Mouse (Mus musculus) cerebellum, adult 18-20 months (tissue): Measurements from ENCODE around the gene Ano5.
A peak's percentile ranks its signal among the peaks of the same experiment; 100 is the strongest.

ENCODE experiments used
- DNase-seq, 2 experiments: peaks; one replicate each; pipeline ENCODE4 v3.0.0; 2021

Ano5 gene

GRCm38 (mm10) chr7:51510671-51511651 lies at the start of gene Ano5:
Gene Ano5, plus strand, starts transcription at chr7:51511029.
- DNase-seq: peak; percentile 78 to 82

GRCm38 (mm10) chr7:51499396-51499795 lies 11.4 kb upstream of the Ano5 start:
- DNase-seq: peak in 1 of 2 experiments; percentile 7

- DNase-seq: no peak
Measured at GRCm38 (mm10) chr7:51503940-51504339, 6.9 kb upstream of the Ano5 start.

- DNase-seq: peak in 1 of 2 experiments; percentile 9
Measured at GRCm38 (mm10) chr7:51510147-51510546, 682 bp upstream of the Ano5 start.

- no peak for DNase-seq
Measured at GRCm38 (mm10) chr7:51539344-51539743, 28.5 kb downstream of the Ano5 start.

- DNase-seq: peak; percentile 39 to 43
Measured at GRCm38 (mm10) chr7:51540736-51541135, 29.9 kb downstream of the Ano5 start.

GRCm38 (mm10) chr7:51600021-51600420 lies 89.2 kb downstream of the Ano5 start:
- no peak for DNase-seq

GRCm38 (mm10) chr7:51603741-51604140 lies 92.9 kb downstream of the Ano5 start:
- no peak for DNase-seq

GRCm38 (mm10) chr7:51614404-51614803 lies 103.6 kb downstream of the Ano5 start:
- no peak for DNase-seq

- no peak for DNase-seq
Measured at GRCm38 (mm10) chr7:51617941-51618340, 107.1 kb downstream of the Ano5 start.

- no peak for DNase-seq
Measured at GRCm38 (mm10) chr7:51618412-51618811, 107.6 kb downstream of the Ano5 start.

GRCm38 (mm10) chr7:51619977-51620376 lies 109.1 kb downstream of the Ano5 start:
- no peak for DNase-seq

GRCm38 (mm10) chr7:51621694-51622145 lies 110.9 kb downstream of the Ano5 start, which contains the start of gene Slc17a6:
Gene Slc17a6, plus strand, starts transcription at chr7:51622006.
- peak; percentile 22 to 33 for DNase-seq

- no peak for DNase-seq
Measured at GRCm38 (mm10) chr7:51622196-51622595, 111.4 kb downstream of the Ano5 start.

- DNase-seq: no peak
Measured at GRCm38 (mm10) chr7:51622666-51623065, 111.8 kb downstream of the Ano5 start.

GRCm38 (mm10) chr7:51624336-51624897 lies 113.6 kb downstream of the Ano5 start:
- no peak for DNase-seq

- DNase-seq: no peak
Measured at GRCm38 (mm10) chr7:51625161-51625560, 114.3 kb downstream of the Ano5 start.

GRCm38 (mm10) chr7:51625591-51626255 lies 114.9 kb downstream of the Ano5 start:
- DNase-seq: no peak

- DNase-seq: no peak
Measured at GRCm38 (mm10) chr7:51626451-51627000, 115.7 kb downstream of the Ano5 start.

GRCm38 (mm10) chr7:51627001-51627631 lies 116.3 kb downstream of the Ano5 start:
- no peak for DNase-seq

GRCm38 (mm10) chr7:51627666-51628065 lies 116.8 kb downstream of the Ano5 start:
- DNase-seq: no peak

GRCm38 (mm10) chr7:51628349-51628748 lies 117.5 kb downstream of the Ano5 start:
- no peak for DNase-seq
